Mouse (Mus musculus): ENCODE results near the gene B3gnt9.
"Not testable (repeated sequence)": the region's sequence is repeated elsewhere in the genome, so short reads cannot be mapped to it uniquely, and the experiment has no call there.

Gene B3gnt9

GRCm38 (mm10) chr8:105258911-105259720 lies 4.2 kb upstream of the B3gnt9 start:
- peak in 1 of 2 experiments; percentile 32 for DNase-seq

GRCm38 (mm10) chr8:105257318-105258114 lies 2.6 kb upstream of the B3gnt9 start:
- no peak for DNase-seq

GRCm38 (mm10) chr8:105254152-105254965 lies 594 bp downstream of the B3gnt9 start:
- peak; percentile 86 to 87 for DNase-seq

- no peak for DNase-seq
Measured at GRCm38 (mm10) chr8:105253766-105254151, 1.2 kb downstream of the B3gnt9 start.

GRCm38 (mm10) chr8:105252680-105253537 lies 2.0 kb downstream of the B3gnt9 start:
- DNase-seq: no peak

- DNase-seq: no peak
Measured at GRCm38 (mm10) chr8:105251954-105252353, 3.0 kb downstream of the B3gnt9 start.

GRCm38 (mm10) chr8:105241016-105241415 lies 13.9 kb downstream of the B3gnt9 start:
- no peak for DNase-seq

GRCm38 (mm10) chr8:105237442-105238142 lies 17.4 kb downstream of the B3gnt9 start:
- no peak for DNase-seq

GRCm38 (mm10) chr8:105235206-105235605 lies 19.7 kb downstream of the B3gnt9 start:
- no peak for DNase-seq

- DNase-seq: no peak
Measured at GRCm38 (mm10) chr8:105233126-105233935, 21.6 kb downstream of the B3gnt9 start.

- DNase-seq: not testable (repeated sequence)
Measured at GRCm38 (mm10) chr8:105232321-105232693, 22.6 kb downstream of the B3gnt9 start.

GRCm38 (mm10) chr8:105231503-105232320 lies 23.2 kb downstream of the B3gnt9 start:
- DNase-seq: no peak

GRCm38 (mm10) chr8:105225917-105226316 lies 29.0 kb downstream of the B3gnt9 start:
- no peak for DNase-seq

- no peak for DNase-seq
Measured at GRCm38 (mm10) chr8:105225272-105225593, 29.7 kb downstream of the B3gnt9 start.

GRCm38 (mm10) chr8:105224413-105225271 lies 30.3 kb downstream of the B3gnt9 start, which contains the start of gene D230025D16Rik:
TSS of gene D230025D16Rik (plus strand) at chr8:105225145.
- DNase-seq: peak; percentile 94 to 96

GRCm38 (mm10) chr8:105223850-105224249 lies 31.1 kb downstream of the B3gnt9 start:
- no peak for DNase-seq

GRCm38 (mm10) chr8:105217926-105218522 lies 36.9 kb downstream of the B3gnt9 start:
- no peak for DNase-seq

GRCm38 (mm10) chr8:105214104-105214503 lies 40.8 kb downstream of the B3gnt9 start:
- DNase-seq: no peak

Data from cerebellum, adult 18-20 months (tissue).